Mouse (Mus musculus) neural tube, embryonic 14.5 days (tissue): ENCODE measurements around the gene Kif6. TPM values are rescaled to one million over a fixed set of nuclear protein-coding genes. Genes with fewer than 3 reads are reported as not detected.

ENCODE experiments used
- ATAC-seq: fragments of 200-750 bp; cut with Nextera tagmentation; 2 replicates; pipeline ENCODE4 v1.8.0; 2017; ENCODE audit warnings: low read depth, mild to moderate bottlenecking, moderate TSS enrichment, moderate library complexity
- H3K27ac ChIP-seq: fragments of 300-500 bp; sonication (generic); 2 replicates; pipeline ENCODE4 v1.5.1; 2014; ENCODE audit warnings: low read depth, mild to moderate bottlenecking, control low read depth, low read length, moderate library complexity, mixed read lengths
- H3K27me3 ChIP-seq: fragments of 300-500 bp; sonication (generic); 2 replicates; pipeline ENCODE4 v1.6.1; 2014; ENCODE audit warnings: low read length; ENCODE audit not compliant: control insufficient read depth, insufficient read depth
- H3K36me3 ChIP-seq: fragments of 300-500 bp; sonication (generic); 2 replicates; pipeline ENCODE4 v1.6.1; 2014; ENCODE audit warnings: low read length, mixed read lengths; ENCODE audit not compliant: control insufficient read depth, insufficient read depth
- H3K4me1 ChIP-seq: fragments of 300-500 bp; sonication (generic); 2 replicates; pipeline ENCODE4 v1.6.1; 2014; ENCODE audit warnings: low read length; ENCODE audit not compliant: control insufficient read depth, insufficient read depth
- H3K4me2 ChIP-seq: fragments of 300-500 bp; sonication (generic); 2 replicates; pipeline ENCODE4 v1.6.1; 2014; ENCODE audit warnings: mild to moderate bottlenecking, low read depth, low read length, control low read depth
- H3K4me3 ChIP-seq: fragments of 300-500 bp; sonication (generic); 2 replicates; pipeline ENCODE4 v1.5.1; 2014; ENCODE audit warnings: low read depth, low read length, control low read depth, mixed read lengths
- H3K9ac ChIP-seq: fragments of 300-500 bp; sonication (generic); replicated peaks from 2 replicates; pipeline ENCODE4 v1.6.1; 2014; ENCODE audit warnings: low read depth, mild to moderate bottlenecking, control low read depth, low read length, mixed read lengths
- H3K9me3 ChIP-seq: fragments of 300-500 bp; sonication (generic); 2 replicates; pipeline ENCODE4 v1.6.1; 2016; ENCODE audit warnings: low read length; ENCODE audit not compliant: control insufficient read depth
- WGBS: fragments of 180-500 bp; shearing (Covaris S2); extraction: QIAGEN DNeasy Blood & Tissue Kit; methylation state at CpG from one replicate; pipeline ENCODE4 v1.1.7; 2014; 5-methylcytosine and 5-hydroxymethylcytosine counted together
- polyA plus RNA-seq: library from polyadenylated mRNA; unstranded; fragments of >200 nt; fragmentation: Nextera tagmentation; extraction: Ambion mirVana; gene quantifications from 2 replicates; pipeline ENCODE4 v1.2.1, GENCODE M21; 2014

The Kif6 gene
- polyA plus RNA-seq, 1 experiment from 2014 or later: 3.1 TPM

- no peaks in the 10 kb centered on the region for H3K9me3 ChIP-seq
- H3K27me3 ChIP-seq: no peaks in the 10 kb centered on the region
- no peak overlapping the region for H3K4me3 ChIP-seq
- WGBS: 74% methylated on average over 4 of the region's 4 CpGs
- H3K27ac ChIP-seq: no peak overlapping the region
- H3K4me1 ChIP-seq: 0 out of 2 replicates have a peak, but pooled peaks cover 3% of the 10 kb centered on the region
- H3K36me3 ChIP-seq: no peaks in the 10 kb centered on the region
- no peak overlapping the region for H3K9ac ChIP-seq
- no peak for ATAC-seq
- H3K4me2 ChIP-seq: no peak overlapping the region
Measured at GRCm38 (mm10) chr17:49675629-49676028, 60.7 kb downstream of the Kif6 start.

- Histone ChIP-seq H3K9me3 (no peaks in the 10 kb centered on the region), H3K27me3 (no peaks in the 10 kb centered on the region), H3K4me1 (no peaks in the 10 kb centered on the region), H3K4me3 (no peak overlapping the region), H3K36me3 (no peaks in the 10 kb centered on the region), H3K4me2 (no peak overlapping the region), H3K9ac (no peak overlapping the region), H3K27ac (no peak overlapping the region)
- WGBS: 19% methylated on average over 8 of the region's 8 CpGs
- no peak for ATAC-seq
Measured at GRCm38 (mm10) chr17:49681410-49681809, 66.5 kb downstream of the Kif6 start.

GRCm38 (mm10) chr17:49684146-49684545 is 69.2 kb downstream of the Kif6 start:
- H3K9ac ChIP-seq: no peak overlapping the region
- no peak overlapping the region for H3K27ac ChIP-seq
- no peak overlapping the region for H3K4me2 ChIP-seq
- no peaks in the 10 kb centered on the region for H3K9me3 ChIP-seq
- H3K4me3 ChIP-seq: no peak overlapping the region
- H3K4me1 ChIP-seq: no peaks in the 10 kb centered on the region
- H3K27me3 ChIP-seq: no peaks in the 10 kb centered on the region
- ATAC-seq: no peak
- 16% methylated on average over 2 of the region's 2 CpGs for WGBS
- H3K36me3 ChIP-seq: no peaks in the 10 kb centered on the region

DNA sequence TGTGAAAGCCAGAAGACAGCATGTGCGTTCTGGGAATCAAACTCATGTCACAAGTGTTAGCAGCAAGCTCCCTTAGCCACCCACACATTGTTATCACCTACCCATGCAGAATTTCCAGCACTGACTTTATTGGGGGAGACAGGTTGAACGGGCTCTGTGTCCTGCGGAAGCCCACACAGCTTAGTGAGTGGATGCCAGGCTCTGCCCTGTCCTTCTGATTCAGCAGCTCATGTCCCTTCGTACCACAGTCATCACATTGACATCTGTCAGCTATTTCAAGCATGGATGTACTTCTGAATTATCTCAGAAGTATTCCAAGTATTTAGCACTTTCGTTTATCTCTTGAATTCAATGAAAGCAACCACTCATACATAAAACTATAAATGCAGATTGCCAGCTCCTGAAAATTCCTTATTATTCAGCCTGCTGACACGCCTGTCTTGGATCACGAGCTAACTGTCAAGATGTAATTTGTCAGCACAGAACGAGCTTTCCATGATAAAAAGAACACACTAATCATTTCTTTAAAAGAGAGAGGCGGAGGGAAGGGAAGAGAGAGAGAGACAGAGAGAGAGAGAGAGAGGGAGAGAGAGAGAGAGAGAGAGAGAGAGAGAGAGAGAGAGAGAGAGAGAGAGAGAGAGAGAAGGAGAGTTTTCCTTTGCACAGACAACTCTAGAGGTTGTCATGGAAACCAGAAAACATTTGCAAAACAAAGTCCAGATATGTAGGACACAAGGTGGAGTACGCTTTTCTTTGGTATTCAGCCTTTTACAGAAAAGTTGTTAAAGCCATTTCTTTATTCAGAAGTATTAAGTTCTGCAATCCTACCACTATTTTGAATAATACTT is 75.9 kb downstream of the Kif6 start:
- no peaks in the 10 kb centered on the region for H3K4me1 ChIP-seq
- H3K27me3 ChIP-seq: no peaks in the 10 kb centered on the region
- H3K9ac ChIP-seq: no peak overlapping the region
- WGBS: 43% methylated on average over 10 of the region's 10 CpGs
- no peaks in the 10 kb centered on the region for H3K9me3 ChIP-seq
- H3K4me3 ChIP-seq: no peak overlapping the region
- H3K27ac ChIP-seq: no peak overlapping the region
- ATAC-seq: no peak
- no peak overlapping the region for H3K4me2 ChIP-seq
- H3K36me3 ChIP-seq: no peaks in the 10 kb centered on the region

GRCm38 (mm10) chr17:49691455-49691805 is 76.5 kb downstream of the Kif6 start:
- H3K27ac ChIP-seq: no peak overlapping the region
- no peak overlapping the region for H3K4me3 ChIP-seq
- H3K4me2 ChIP-seq: no peak overlapping the region
- H3K36me3 ChIP-seq: no peaks in the 10 kb centered on the region
- H3K4me1 ChIP-seq: no peaks in the 10 kb centered on the region
- 80% methylated on average over 9 of the region's 9 CpGs for WGBS
- no peak for ATAC-seq
- H3K9ac ChIP-seq: no peak overlapping the region
- no peaks in the 10 kb centered on the region for H3K9me3 ChIP-seq
- no peaks in the 10 kb centered on the region for H3K27me3 ChIP-seq

GRCm38 (mm10) chr17:49693206-49693605 is 78.3 kb downstream of the Kif6 start:
- Histone ChIP-seq H3K4me2 (no peak overlapping the region), H3K9me3 (no peaks in the 10 kb centered on the region), H3K27me3 (no peaks in the 10 kb centered on the region), H3K27ac (no peak overlapping the region), H3K4me3 (no peak overlapping the region), H3K36me3 (no peaks in the 10 kb centered on the region), H3K9ac (no peak overlapping the region), H3K4me1 (no peaks in the 10 kb centered on the region)
- ATAC-seq: no peak
- WGBS: 74% methylated on average over 5 of the region's 5 CpGs

DNA sequence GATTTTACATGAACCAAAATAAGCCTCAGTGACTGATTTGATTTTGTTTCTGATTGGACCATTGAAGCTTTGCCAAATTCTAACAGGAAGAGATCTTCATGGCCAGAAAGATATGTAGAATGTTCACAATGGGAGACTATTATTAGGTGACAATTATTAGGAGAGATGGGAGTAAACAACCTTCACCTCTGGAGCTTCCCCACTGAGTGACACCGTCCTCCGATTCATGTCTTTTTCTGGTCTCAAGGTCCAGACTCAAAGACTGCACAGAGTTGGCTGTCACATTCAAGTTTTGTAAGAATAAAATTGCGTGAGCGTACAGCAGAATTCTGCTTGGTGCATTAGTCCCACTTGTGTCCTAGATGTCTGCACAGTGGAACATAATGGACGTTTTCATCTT is 82.3 kb downstream of the Kif6 start:
- Histone ChIP-seq H3K9ac (no peak overlapping the region), H3K4me3 (no peak overlapping the region), H3K36me3 (no peaks in the 10 kb centered on the region), H3K4me1 (no peaks in the 10 kb centered on the region), H3K27ac (no peak overlapping the region), H3K27me3 (no peaks in the 10 kb centered on the region), H3K9me3 (no peaks in the 10 kb centered on the region), H3K4me2 (no peak overlapping the region)
- ATAC-seq: no peak
- WGBS: 90% methylated on average over 5 of the region's 5 CpGs

DNA sequence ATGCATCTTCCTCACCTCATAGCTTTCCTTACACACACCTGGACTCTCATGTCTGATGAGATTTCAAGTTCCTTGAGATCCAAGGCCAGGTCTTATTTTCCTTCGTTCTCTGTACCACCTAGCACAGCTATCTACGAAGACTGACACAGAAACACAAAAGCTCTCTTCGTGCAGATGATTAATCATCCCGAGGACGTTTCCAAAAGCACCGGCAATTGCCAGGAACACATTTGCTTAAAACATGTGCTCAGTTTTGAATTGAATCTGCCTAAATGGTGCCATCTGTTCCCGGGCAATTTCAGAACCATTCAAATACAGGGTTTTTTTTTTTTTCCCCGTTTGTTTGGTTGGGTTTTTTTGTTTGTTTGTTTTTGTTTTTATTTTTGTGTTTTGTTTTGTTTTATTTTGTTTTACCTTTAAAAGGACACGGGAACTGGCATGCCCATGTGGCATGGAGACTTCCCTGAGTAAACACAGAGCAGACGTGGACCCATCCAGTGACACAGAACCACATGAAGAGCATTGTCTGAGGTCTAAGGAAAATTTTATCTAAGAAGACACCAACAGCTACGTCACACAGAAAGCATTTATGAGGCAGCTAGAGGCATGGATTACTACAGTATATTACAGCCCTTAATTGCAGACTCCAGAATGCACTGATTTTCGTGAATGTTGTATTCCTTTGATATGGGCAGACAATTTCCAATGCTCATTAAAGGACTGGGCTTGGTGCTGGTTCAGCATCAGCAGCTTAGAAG is 88.7 kb downstream of the Kif6 start:
- Histone ChIP-seq H3K27me3 (no peaks in the 10 kb centered on the region), H3K4me3 (no peak overlapping the region), H3K9me3 (no peaks in the 10 kb centered on the region), H3K4me1 (no peaks in the 10 kb centered on the region), H3K9ac (no peak overlapping the region), H3K4me2 (no peak overlapping the region), H3K36me3 (no peaks in the 10 kb centered on the region), H3K27ac (no peak overlapping the region)
- 37% methylated on average over 12 of the region's 12 CpGs for WGBS
- no peak for ATAC-seq

- no peaks in the 10 kb centered on the region for H3K27me3 ChIP-seq
- whole genome bisulfite sequencing: 70% methylated on average over 2 of the region's 2 CpGs
- H3K4me3 ChIP-seq: no peak overlapping the region
- H3K27ac ChIP-seq: no peak overlapping the region
- H3K9me3 ChIP-seq: no peaks in the 10 kb centered on the region
- H3K36me3 ChIP-seq: no peaks in the 10 kb centered on the region
- no peak overlapping the region for H3K9ac ChIP-seq
- H3K4me2 ChIP-seq: no peak overlapping the region
- no peaks in the 10 kb centered on the region for H3K4me1 ChIP-seq
- ATAC-seq: no peak
Measured at GRCm38 (mm10) chr17:49709192-49709591, 94.3 kb downstream of the Kif6 start.
